In the genomic region with DNA sequence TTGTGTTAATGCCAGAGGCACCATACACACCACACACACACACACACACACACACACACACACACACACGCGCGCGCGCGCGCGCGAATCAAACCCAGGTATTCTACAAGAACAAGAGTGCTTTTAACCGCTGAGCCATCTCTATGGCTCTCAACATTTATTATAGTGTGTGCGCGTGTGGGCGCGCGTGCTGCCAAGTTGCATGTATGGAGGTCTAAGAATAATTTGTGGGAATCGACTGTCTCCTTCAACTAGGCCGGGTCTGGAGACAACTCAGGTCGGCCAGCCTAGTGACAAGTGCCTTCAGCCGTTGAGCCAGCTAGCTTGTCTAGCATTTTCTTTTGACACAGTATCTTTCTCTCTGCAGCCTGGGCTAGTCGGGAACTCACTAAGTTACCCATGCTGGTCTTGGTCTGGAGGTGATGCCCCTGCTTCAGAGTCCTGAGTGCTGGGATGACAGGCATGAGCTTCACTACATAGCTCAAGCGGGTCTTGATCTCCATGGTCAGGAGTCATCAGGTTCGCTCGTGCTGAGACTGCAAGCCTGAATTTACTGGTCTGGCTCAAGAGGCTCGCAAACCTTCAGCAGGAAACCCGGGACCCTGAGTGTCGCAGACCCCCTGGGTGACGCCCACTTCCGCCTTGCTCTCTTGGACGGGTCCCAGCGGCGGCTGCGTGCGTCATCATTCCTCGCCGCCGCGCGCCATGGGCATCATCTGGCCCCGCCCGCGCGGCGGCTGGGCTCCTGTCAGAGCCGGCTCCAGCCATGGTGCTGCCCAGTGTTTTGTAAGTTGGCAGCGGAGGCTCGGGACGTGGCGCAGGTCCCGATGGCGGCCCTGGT, we compare ENCODE assay signal across 8 mouse cellular contexts. TPM values are rescaled to one million over a fixed set of nuclear protein-coding genes. Genes with fewer than 3 reads are reported as not detected.
DNase-seq lines count a peak whose midpoint lies in the region; ATAC-seq and TF ChIP-seq lines count a peak whose summit lies in the region.

A gene (plus strand): TSS at position 709 of the 841 bp plus-strand sequence.

- peak within 1 kb of the TSS; percentile 89 for H3K9ac ChIP-seq in heart, embryonic 12.5 days
- peak within 1 kb of the TSS; percentile 92 for H3K9ac ChIP-seq in kidney, postnatal 0 days (ENCODE audit: low read depth, low read length)
- H3K9ac ChIP-seq in liver, embryonic 11.5 days (ENCODE audit: low read depth, low read length), result peak within 1 kb of the TSS; percentile 77
- H3K9ac ChIP-seq in stomach, embryonic 14.5 days (replicated peaks; ENCODE audit: low read depth, low read length), result peak within 1 kb of the TSS; percentile 90

- peak; percentile 94 for ATAC-seq in erythroid progenitor cell, adult 5-6 weeks (replicated peaks; ENCODE audit: low FRiP score, poor library complexity, severe bottlenecking)
- ATAC-seq in heart, embryonic 12.5 days (ENCODE audit: insufficient number of reproducible peaks, low FRiP score), result peak; percentile 97
- peak; percentile 97 for ATAC-seq in kidney, postnatal 0 days (replicated peaks; ENCODE audit: low FRiP score, low read depth)
- ATAC-seq in liver, embryonic 11.5 days (replicated peaks; ENCODE audit: low FRiP score), result peak; percentile 96
- ATAC-seq in stomach, embryonic 14.5 days (ENCODE audit: insufficient number of reproducible peaks, insufficient read depth, low FRiP score, low read depth), result peak; percentile 98

- peak; percentile 92 for DNase-seq in CD4-positive helper T cell, adult 2 months (ENCODE audit: low read depth, low spot score)
- DNase-seq in brain, embryonic 18.5 days (ENCODE audit: low read depth, low spot score), result peak; percentile 81
- peak; percentile 96 for DNase-seq in kidney, postnatal 0 days (ENCODE audit: low spot score)
- DNase-seq in liver, embryonic 11.5 days (ENCODE audit: low spot score), result peak; percentile 93
- DNase-seq in naive thymus-derived CD4-positive, alpha-beta T cell, adult 2 months (ENCODE audit: low read depth), result peak; percentile 89

- no peaks in the 10 kb centered on the region for H3K36me3 ChIP-seq in heart, embryonic 12.5 days
- H3K36me3 ChIP-seq in kidney, postnatal 0 days (ENCODE audit: insufficient read depth, low read length), result no peaks in the 10 kb centered on the region
- H3K36me3 ChIP-seq in liver, embryonic 11.5 days (ENCODE audit: control insufficient read depth, insufficient read depth, low read length), result no peaks in the 10 kb centered on the region
- H3K36me3 ChIP-seq in stomach, embryonic 14.5 days (ENCODE audit: control insufficient read depth, insufficient read depth, low read length), result no peaks in the 10 kb centered on the region

- H3K27me3 ChIP-seq in heart, embryonic 12.5 days (replicated peaks), result no peaks in the 10 kb centered on the region
- H3K27me3 ChIP-seq in kidney, postnatal 0 days (ENCODE audit: insufficient read depth, low read length), result no peaks in the 10 kb centered on the region
- H3K27me3 ChIP-seq in liver, embryonic 11.5 days (replicated peaks; ENCODE audit: control insufficient read depth, insufficient read depth, low read length), result no peaks in the 10 kb centered on the region
- no peaks in the 10 kb centered on the region for H3K27me3 ChIP-seq in stomach, embryonic 14.5 days (ENCODE audit: control insufficient read depth, insufficient read depth, low read length)

- peaks cover 12% of the 10 kb centered on the region for H3K4me1 ChIP-seq in heart, embryonic 12.5 days (replicated peaks)
- H3K4me1 ChIP-seq in kidney, postnatal 0 days (replicated peaks; ENCODE audit: insufficient read depth, low read length), result peaks cover 10% of the 10 kb centered on the region; the same call in 1 of the 2 replicates
- peaks cover 2% of the 10 kb centered on the region; the same call in 1 of the 2 replicates for H3K4me1 ChIP-seq in liver, embryonic 11.5 days (replicated peaks; ENCODE audit: control insufficient read depth, insufficient read depth, low read length)
- no peaks in the 10 kb centered on the region for H3K4me1 ChIP-seq in stomach, embryonic 14.5 days (ENCODE audit: control insufficient read depth, insufficient read depth, low read length)

- no peak for TF ChIP-seq CTCF in kidney, postnatal 0 days (IDR thresholded peaks at IDR 0.05; ENCODE audit: low read depth)

- H3K27ac ChIP-seq in heart, embryonic 12.5 days (ENCODE audit: poor library complexity, severe bottlenecking), result peak within 1 kb of the TSS; percentile 86
- H3K27ac ChIP-seq in kidney, postnatal 0 days, result peak within 1 kb of the TSS; percentile 92
- peak within 1 kb of the TSS; percentile 77 for H3K27ac ChIP-seq in liver, embryonic 11.5 days (ENCODE audit: low read depth, low read length)
- peak within 1 kb of the TSS; percentile 76 for H3K27ac ChIP-seq in stomach, embryonic 14.5 days (ENCODE audit: low read length)

- peak within 1 kb of the TSS; percentile 92 for H3K4me2 ChIP-seq in heart, embryonic 12.5 days
- peak within 1 kb of the TSS; percentile 90 for H3K4me2 ChIP-seq in kidney, postnatal 0 days (ENCODE audit: low read length)
- peak within 1 kb of the TSS; percentile 95 for H3K4me2 ChIP-seq in liver, embryonic 11.5 days
- peak within 1 kb of the TSS; percentile 81 for H3K4me2 ChIP-seq in stomach, embryonic 14.5 days (replicated peaks; ENCODE audit: low read depth, low read length)

- 4% methylated on average over 50 of the region's 50 CpGs for WGBS in heart, embryonic 12.5 days
- WGBS in kidney, postnatal 0 days, result 7% methylated on average over 50 of the region's 50 CpGs
- 6% methylated on average over 50 of the region's 50 CpGs for WGBS in liver, embryonic 11.5 days
- 6% methylated on average over 50 of the region's 50 CpGs for WGBS in stomach, embryonic 14.5 days

- peak within 1 kb of the TSS; percentile 71 for H3K4me3 ChIP-seq in heart, embryonic 12.5 days
- peak within 1 kb of the TSS; percentile 95 for H3K4me3 ChIP-seq in kidney, postnatal 0 days (replicated peaks; ENCODE audit: low read depth, low read length)
- peak within 1 kb of the TSS; percentile 73 for H3K4me3 ChIP-seq in liver, embryonic 11.5 days (ENCODE audit: low read depth, low read length)
- peak within 1 kb of the TSS; percentile 93 for H3K4me3 ChIP-seq in stomach, embryonic 14.5 days (ENCODE audit: low read depth, low read length)

- H3K9me3 ChIP-seq in heart, embryonic 12.5 days (replicated peaks), result no peaks in the 10 kb centered on the region
- H3K9me3 ChIP-seq in kidney, postnatal 0 days (replicated peaks; ENCODE audit: low read length), result no peaks in the 10 kb centered on the region
- H3K9me3 ChIP-seq in liver, embryonic 11.5 days (ENCODE audit: control insufficient read depth, low read length), result no peaks in the 10 kb centered on the region
- H3K9me3 ChIP-seq in stomach, embryonic 14.5 days (ENCODE audit: control insufficient read depth, low read depth, low read length), result no peaks in the 10 kb centered on the region

RNA-seq across cellular contexts. Expression of the gene that starts here (rescaled TPM):
- total RNA-seq in erythroid progenitor cell, adult 5-6 weeks (2015; ENCODE audit: low replicate concordance), result 9.6 and 15.5 TPM in 2 replicates
- 9.1 and 19.9 TPM in 2 replicates for total RNA-seq in erythroid progenitor cell, adult 5-6 weeks (2017; ENCODE audit: low replicate concordance)
- 13.1 and 13.3 TPM in 2 replicates for polyA plus RNA-seq in heart, embryonic 12.5 days (2016; fragmentation: Nextera tagmentation; extraction: Ambion mirVana)
- polyA plus RNA-seq in kidney, postnatal 0 days (2015; fragmentation: Nextera tagmentation; extraction: Ambion mirVana), result 27.3 and 27.6 TPM in 2 replicates
- polyA plus RNA-seq in liver, embryonic 11.5 days (2014; fragmentation: Nextera tagmentation; extraction: Ambion mirVana), result 13.5 and 15.7 TPM in 2 replicates
- polyA plus RNA-seq in stomach, embryonic 14.5 days (2014; fragmentation: Nextera tagmentation; extraction: Ambion mirVana), result 15.3 and 17.5 TPM in 2 replicates

Comparison
In these comparisons a context has a peak if more than half of its experiments do, and no peak if none do; other contexts are left out.
1. Peak in every context shown above with its lines: DNase-seq, ATAC-seq, H3K4me3 ChIP-seq and H3K27ac ChIP-seq.